Mouse (Mus musculus): ENCODE data around the gene Pnma1. TPM values are rescaled to one million over a fixed set of nuclear protein-coding genes. Genes with fewer than 3 reads are reported as not detected.
"Not testable (repeated sequence)": the region's sequence is repeated elsewhere in the genome, so short reads cannot be mapped to it uniquely, and the experiment has no call there.

Pnma1 gene
- polyA plus RNA-seq, 1 experiment from 2014 or later, result 3.7 TPM

GRCm38 (mm10) chr12:84113676-84114075 is 34.6 kb downstream of the Pnma1 start:
- ATAC-seq (ENCODE audit: low FRiP score, low read depth), result no peak
- no peak overlapping the region for H3K27ac ChIP-seq (replicated peaks)
- peak overlapping the region; percentile 66 for H3K4me2 ChIP-seq (replicated peaks)
- no peak overlapping the region for H3K9ac ChIP-seq (replicated peaks)
- H3K36me3 ChIP-seq, result no peaks in the 10 kb centered on the region
- H3K4me3 ChIP-seq, result peak overlapping the region; percentile 86
- H3K9me3 ChIP-seq, result no peaks in the 10 kb centered on the region
- no peaks in the 10 kb centered on the region for H3K27me3 ChIP-seq
- whole genome bisulfite sequencing, result 55% methylated on average over 6 of the region's 6 CpGs
- H3K4me1 ChIP-seq, result peaks cover 9% of the 10 kb centered on the region

- ATAC-seq (ENCODE audit: low FRiP score, low read depth), result no peak
- Histone ChIP-seq H3K9me3 (no peaks in the 10 kb centered on the region), H3K27me3 (no peaks in the 10 kb centered on the region), H3K4me2 (replicated peaks) (no peak overlapping the region), H3K27ac (replicated peaks) (no peak overlapping the region), H3K4me1 (peaks cover 9% of the 10 kb centered on the region), H3K4me3 (no peak overlapping the region), H3K9ac (replicated peaks) (no peak overlapping the region), H3K36me3 (no peaks in the 10 kb centered on the region)
- WGBS, result 90% methylated on average over 4 of the region's 4 CpGs
Measured at GRCm38 (mm10) chr12:84110814-84111213, 37.5 kb downstream of the Pnma1 start.

GRCm38 (mm10) chr12:84109924-84110323 is 38.4 kb downstream of the Pnma1 start:
- 85% methylated on average over 1 of the region's 1 CpGs for WGBS
- no peak for ATAC-seq (ENCODE audit: low FRiP score, low read depth)
- no peaks in the 10 kb centered on the region for H3K36me3 ChIP-seq

GRCm38 (mm10) chr12:84107692-84108091 is 40.6 kb downstream of the Pnma1 start:
- Histone ChIP-seq H3K9me3 (no peaks in the 10 kb centered on the region), H3K4me1 (no peaks in the 10 kb centered on the region), H3K9ac (replicated peaks) (no peak overlapping the region), H3K27me3 (no peaks in the 10 kb centered on the region), H3K27ac (replicated peaks) (no peak overlapping the region), H3K4me2 (replicated peaks) (no peak overlapping the region), H3K4me3 (no peak overlapping the region), H3K36me3 (no peaks in the 10 kb centered on the region)
- ATAC-seq (ENCODE audit: low FRiP score, low read depth), result no peak
- WGBS, result 84% methylated on average over 1 of the region's 1 CpGs

More at GRCm38 (mm10) chr12:84109924-84110323, 38.4 kb downstream of the Pnma1 start:
- H3K27ac ChIP-seq (replicated peaks), result no peak overlapping the region
- H3K4me3 ChIP-seq, result no peak overlapping the region
- H3K4me1 ChIP-seq, result peaks cover 4% of the 10 kb centered on the region
- H3K27me3 ChIP-seq, result no peaks in the 10 kb centered on the region
- no peak overlapping the region for H3K9ac ChIP-seq (replicated peaks)
- H3K9me3 ChIP-seq, result no peaks in the 10 kb centered on the region
- H3K4me2 ChIP-seq (replicated peaks), result no peak overlapping the region

GRCm38 (mm10) chr12:84107012-84107411 is 41.3 kb downstream of the Pnma1 start:
- no peak for ATAC-seq (ENCODE audit: low FRiP score, low read depth)
- no peak overlapping the region for H3K4me2 ChIP-seq (replicated peaks)
- H3K27ac ChIP-seq (replicated peaks), result no peak overlapping the region
- no peak overlapping the region for H3K9ac ChIP-seq (replicated peaks)
- no peaks in the 10 kb centered on the region for H3K9me3 ChIP-seq
- peaks cover 1% of the 10 kb centered on the region; the same call in 1 of the 2 replicates for H3K27me3 ChIP-seq
- no peaks in the 10 kb centered on the region for H3K4me1 ChIP-seq
- no peaks in the 10 kb centered on the region for H3K36me3 ChIP-seq
- H3K4me3 ChIP-seq, result no peak overlapping the region
- 77% methylated on average over 3 of the region's 3 CpGs for WGBS

- peaks cover 2% of the 10 kb centered on the region; the same call in 1 of the 2 replicates for H3K4me1 ChIP-seq
- WGBS, result 50% methylated on average over 2 of the region's 2 CpGs
- H3K36me3 ChIP-seq, result no peaks in the 10 kb centered on the region
- H3K27ac ChIP-seq (replicated peaks), result no peak overlapping the region
- no peak for ATAC-seq (ENCODE audit: low FRiP score, low read depth)
- H3K4me2 ChIP-seq (replicated peaks), result peak overlapping the region; percentile 74
- peak overlapping the region; percentile 65; the same call in 1 of the 2 replicates for H3K9ac ChIP-seq (replicated peaks)
- H3K4me3 ChIP-seq, result peak overlapping the region; percentile 55
- peaks cover 7% of the 10 kb centered on the region; the same call in 1 of the 2 replicates for H3K27me3 ChIP-seq
- no peaks in the 10 kb centered on the region for H3K9me3 ChIP-seq
Measured at GRCm38 (mm10) chr12:84101493-84101845, 46.8 kb downstream of the Pnma1 start.

GRCm38 (mm10) chr12:84100604-84101492 is 47.4 kb downstream of the Pnma1 start, which contains the start of gene Acot6:
Gene Acot6, plus strand, starts transcription at chr12:84100654.
- H3K4me2 ChIP-seq (replicated peaks), result peak within 1 kb of the TSS; percentile 74
- H3K4me3 ChIP-seq, result peak within 1 kb of the TSS; percentile 55
- 2% methylated on average over 74 of the region's 80 CpGs for WGBS
- H3K4me1 ChIP-seq, H3K36me3 ChIP-seq, H3K9me3 ChIP-seq, H3K27me3 ChIP-seq: not testable (repeated sequence)
- peak; percentile 71; the same call in 1 of the 2 replicates for ATAC-seq (ENCODE audit: low FRiP score, low read depth)
- H3K27ac ChIP-seq (replicated peaks), result 0 out of 2 replicates have a peak within 1 kb of the TSS, but pooled peaks have one; percentile 25
- H3K9ac ChIP-seq (replicated peaks), result peak within 1 kb of the TSS; percentile 65

GRCm38 (mm10) chr12:84100071-84100470 is 48.2 kb downstream of the Pnma1 start:
- no peak overlapping the region for H3K9ac ChIP-seq (replicated peaks)
- no peak overlapping the region for H3K4me3 ChIP-seq
- ATAC-seq (ENCODE audit: low FRiP score, low read depth), result no peak
- 62% methylated on average over 1 of the region's 1 CpGs for WGBS
- no peak overlapping the region for H3K27ac ChIP-seq (replicated peaks)
- H3K9me3 ChIP-seq, result no peaks in the 10 kb centered on the region
- peaks cover 2% of the 10 kb centered on the region; the same call in 1 of the 2 replicates for H3K4me1 ChIP-seq
- peaks cover 7% of the 10 kb centered on the region; the same call in 1 of the 2 replicates for H3K27me3 ChIP-seq
- H3K4me2 ChIP-seq (replicated peaks), result peak overlapping the region; percentile 74
- no peaks in the 10 kb centered on the region for H3K36me3 ChIP-seq

- Histone ChIP-seq H3K4me3 (no peak overlapping the region), H3K27ac (replicated peaks) (no peak overlapping the region), H3K9ac (replicated peaks) (no peak overlapping the region), H3K27me3 (peaks cover 7% of the 10 kb centered on the region; the same call in 1 of the 2 replicates), H3K4me1 (peaks cover 2% of the 10 kb centered on the region; the same call in 1 of the 2 replicates), H3K4me2 (replicated peaks) (no peak overlapping the region), H3K9me3 (no peaks in the 10 kb centered on the region), H3K36me3 (no peaks in the 10 kb centered on the region)
- 97% methylated on average over 2 of the region's 2 CpGs for WGBS
- no peak for ATAC-seq (ENCODE audit: low FRiP score, low read depth)
Measured at GRCm38 (mm10) chr12:84099605-84100004, 48.7 kb downstream of the Pnma1 start.

Other genes with a start within 250 kb of the Pnma1 start
- 31.9 and 33.0 TPM in 2 replicates for gene Numb, start 226.6 kb downstream of the Pnma1 start, polyA plus RNA-seq (2016; fragmentation: Nextera tagmentation; extraction: Ambion mirVana)
- 16.7 and 19.0 TPM in 2 replicates for gene Riox1, start 197.9 kb downstream of the Pnma1 start, polyA plus RNA-seq (2016; fragmentation: Nextera tagmentation; extraction: Ambion mirVana)
- gene Heatr4, start 163.6 kb downstream of the Pnma1 start, polyA plus RNA-seq (2016; fragmentation: Nextera tagmentation; extraction: Ambion mirVana), result not detected in 2 replicates
- 14.7 and 14.9 TPM in 2 replicates for gene Acot2, start 160.6 kb downstream of the Pnma1 start, polyA plus RNA-seq (2016; fragmentation: Nextera tagmentation; extraction: Ambion mirVana)
- 44.3 and 50.8 TPM in 2 replicates for gene Acot1, start 139.0 kb downstream of the Pnma1 start, polyA plus RNA-seq (2016; fragmentation: Nextera tagmentation; extraction: Ambion mirVana)
- 0.18 and 0.67 TPM in 2 replicates for gene Acot4, start 110.1 kb downstream of the Pnma1 start, polyA plus RNA-seq (2016; fragmentation: Nextera tagmentation; extraction: Ambion mirVana)
- gene Gm49366, start 109.6 kb downstream of the Pnma1 start, polyA plus RNA-seq (2016; fragmentation: Nextera tagmentation; extraction: Ambion mirVana), result not detected in 2 replicates
- 0.58 and 0.61 TPM in 2 replicates for gene Acot3, start 96.3 kb downstream of the Pnma1 start, polyA plus RNA-seq (2016; fragmentation: Nextera tagmentation; extraction: Ambion mirVana)
- gene Acot5, start 79.2 kb downstream of the Pnma1 start, polyA plus RNA-seq (2016; fragmentation: Nextera tagmentation; extraction: Ambion mirVana), result not detected in 2 replicates
- gene Acot6, start 47.8 kb downstream of the Pnma1 start, polyA plus RNA-seq (2016; fragmentation: Nextera tagmentation; extraction: Ambion mirVana), result 0.88 and 1.1 TPM in 2 replicates
- gene Dnal1, start 34.1 kb downstream of the Pnma1 start, polyA plus RNA-seq (2016; fragmentation: Nextera tagmentation; extraction: Ambion mirVana), result 6.9 and 7.4 TPM in 2 replicates
- 6.5 and 6.6 TPM in 2 replicates for gene Elmsan1, start 70.4 kb upstream of the Pnma1 start, polyA plus RNA-seq (2016; fragmentation: Nextera tagmentation; extraction: Ambion mirVana)
- gene Ptgr2, start 136.7 kb upstream of the Pnma1 start, polyA plus RNA-seq (2016; fragmentation: Nextera tagmentation; extraction: Ambion mirVana), result 15.2 and 18.1 TPM in 2 replicates
- 117 TPM in 2 replicates for gene Zfp410, start 168.4 kb upstream of the Pnma1 start, polyA plus RNA-seq (2016; fragmentation: Nextera tagmentation; extraction: Ambion mirVana)
- gene Coq6, start 213.2 kb upstream of the Pnma1 start, polyA plus RNA-seq (2016; fragmentation: Nextera tagmentation; extraction: Ambion mirVana), result 37.2 and 46.5 TPM in 2 replicates
- 12.3 and 14.2 TPM in 2 replicates for gene Fam161b, start 213.3 kb upstream of the Pnma1 start, polyA plus RNA-seq (2016; fragmentation: Nextera tagmentation; extraction: Ambion mirVana)

Measured in midbrain, embryonic 12.5 days (tissue).